Mouse (Mus musculus): ENCODE results near the gene Aup1.

GRCm38 (mm10) chr6:83054074-83054851, at the start of gene Aup1:
- no peak for TF ChIP-seq CTCF (IDR thresholded peaks at IDR 0.05; ENCODE audit: low read depth, low read length)
- peak; percentile 54; the same call in 1 of the 2 replicates for TF ChIP-seq EP300 (IDR thresholded peaks at IDR 0.05; ENCODE audit: insufficient read depth, low read depth, low read length)
